Mouse (Mus musculus): Measurements from ENCODE around the gene Slc22a4. TPM values are rescaled to one million over a fixed set of nuclear protein-coding genes. Genes with fewer than 3 reads are reported as not detected.

Slc22a4 gene
- polyA plus RNA-seq, 2 experiments: 24.4 to 34.0 TPM

GRCm38 (mm10) chr11:54062086-54062752 lies 34.3 kb upstream of the Slc22a4 start:
- H3K36me3 ChIP-seq (replicated peaks; ENCODE audit: control insufficient read depth, insufficient read depth, low read depth): no peaks in the 10 kb centered on the region
- H3K27ac ChIP-seq: no peak overlapping the region
- H3K4me1 ChIP-seq (replicated peaks; ENCODE audit: control insufficient read depth in 2 of 2, insufficient read depth in 2 of 2, low read length in 1 of 2): no peaks in the 10 kb centered on the region; a peak in 1 of 4 replicates
- no peak for DNase-seq (ENCODE audit: low read depth in 3 of 3, low spot score in 3 of 3)
- no peak overlapping the region for H3K4me3 ChIP-seq (ENCODE audit: insufficient read depth in 1 of 2, low read depth in 2 of 2, low read length in 2 of 2)
- ATAC-seq (ENCODE audit: insufficient read depth): no peak
- no peaks in the 10 kb centered on the region for H3K9me3 ChIP-seq (ENCODE audit: control insufficient read depth, low read length)
- TF ChIP-seq EP300 (IDR thresholded peaks at IDR 0.05; ENCODE audit: low read depth) (no peak), CTCF (IDR thresholded peaks at IDR 0.05; ENCODE audit: low read depth) (no peak)
- no peak overlapping the region for H3K9ac ChIP-seq (replicated peaks)
- WGBS (ENCODE audit: insufficient replicate concordance): 57% methylated on average over 12 of the region's 12 CpGs
- no peak overlapping the region for H3K4me2 ChIP-seq (ENCODE audit: low read depth)
- peaks cover 8% of the 10 kb centered on the region for H3K27me3 ChIP-seq (ENCODE audit: control insufficient read depth, insufficient read depth, low read length)

- Histone ChIP-seq H3K4me2 (ENCODE audit: low read depth) (no peak overlapping the region), H3K9ac (replicated peaks) (no peak overlapping the region), H3K9me3 (ENCODE audit: control insufficient read depth, low read length) (no peaks in the 10 kb centered on the region), H3K36me3 (replicated peaks; ENCODE audit: control insufficient read depth, insufficient read depth, low read depth) (no peaks in the 10 kb centered on the region), H3K4me3 (ENCODE audit: insufficient read depth in 1 of 2, low read depth in 2 of 2, low read length in 2 of 2) (no peak overlapping the region), H3K27ac (no peak overlapping the region), H3K4me1 (replicated peaks; ENCODE audit: control insufficient read depth in 2 of 2, insufficient read depth in 2 of 2, low read length in 1 of 2) (peaks cover 0 to 3% of the 10 kb centered on the region in 2 experiments; a peak in 1 of 4 replicates), H3K27me3 (ENCODE audit: control insufficient read depth, insufficient read depth, low read length) (no peaks in the 10 kb centered on the region)
- no peak for ATAC-seq (ENCODE audit: insufficient read depth)
- TF ChIP-seq CTCF (IDR thresholded peaks at IDR 0.05; ENCODE audit: low read depth) (no peak), EP300 (IDR thresholded peaks at IDR 0.05; ENCODE audit: low read depth) (no peak)
- no peak for DNase-seq (ENCODE audit: low read depth in 3 of 3, low spot score in 3 of 3)
- WGBS (ENCODE audit: insufficient replicate concordance): 56% methylated on average over 9 of the region's 9 CpGs
Measured at GRCm38 (mm10) chr11:54060316-54060715, 32.4 kb upstream of the Slc22a4 start.

GRCm38 (mm10) chr11:54059526-54059925 lies 31.6 kb upstream of the Slc22a4 start:
- ATAC-seq (ENCODE audit: insufficient read depth) (no peak), DNase-seq (ENCODE audit: low read depth in 3 of 3, low spot score in 3 of 3) (no peak)
- H3K4me3 ChIP-seq (ENCODE audit: insufficient read depth in 1 of 2, low read depth in 2 of 2, low read length in 2 of 2): no peak overlapping the region
- no peaks in the 10 kb centered on the region for H3K27me3 ChIP-seq (ENCODE audit: control insufficient read depth, insufficient read depth, low read length)
- peaks cover 0 to 3% of the 10 kb centered on the region in 2 experiments; a peak in 1 of 4 replicates for H3K4me1 ChIP-seq (replicated peaks; ENCODE audit: control insufficient read depth in 2 of 2, insufficient read depth in 2 of 2, low read length in 1 of 2)
- TF ChIP-seq CTCF (IDR thresholded peaks at IDR 0.05; ENCODE audit: low read depth): no peak
- no peak for TF ChIP-seq EP300 (IDR thresholded peaks at IDR 0.05; ENCODE audit: low read depth)
- 41% methylated on average over 1 of the region's 1 CpGs for WGBS (ENCODE audit: insufficient replicate concordance)
- H3K4me2 ChIP-seq (ENCODE audit: low read depth): no peak overlapping the region
- no peak overlapping the region for H3K9ac ChIP-seq (replicated peaks)
- no peaks in the 10 kb centered on the region for H3K9me3 ChIP-seq (ENCODE audit: control insufficient read depth, low read length)
- H3K36me3 ChIP-seq (replicated peaks; ENCODE audit: control insufficient read depth, insufficient read depth, low read depth): no peaks in the 10 kb centered on the region
- no peak overlapping the region for H3K27ac ChIP-seq

GRCm38 (mm10) chr11:54058643-54059042 lies 30.8 kb upstream of the Slc22a4 start:
- H3K9ac ChIP-seq (replicated peaks): no peak overlapping the region
- DNase-seq (ENCODE audit: low read depth in 3 of 3, low spot score in 3 of 3) (no peak), ATAC-seq (ENCODE audit: insufficient read depth) (no peak)
- peaks cover 0 to 4% of the 10 kb centered on the region in 2 experiments; a peak in 1 of 4 replicates for H3K4me1 ChIP-seq (replicated peaks; ENCODE audit: control insufficient read depth in 2 of 2, insufficient read depth in 2 of 2, low read length in 1 of 2)
- TF ChIP-seq EP300 (IDR thresholded peaks at IDR 0.05; ENCODE audit: low read depth): no peak
- no peak for TF ChIP-seq CTCF (IDR thresholded peaks at IDR 0.05; ENCODE audit: low read depth)
- H3K36me3 ChIP-seq (replicated peaks; ENCODE audit: control insufficient read depth, insufficient read depth, low read depth): no peaks in the 10 kb centered on the region
- H3K4me3 ChIP-seq (ENCODE audit: insufficient read depth in 1 of 2, low read depth in 2 of 2, low read length in 2 of 2): no peak overlapping the region
- no peak overlapping the region for H3K27ac ChIP-seq
- H3K27me3 ChIP-seq (ENCODE audit: control insufficient read depth, insufficient read depth, low read length): no peaks in the 10 kb centered on the region
- 40% methylated on average over 6 of the region's 6 CpGs for WGBS (ENCODE audit: insufficient replicate concordance)
- no peaks in the 10 kb centered on the region for H3K9me3 ChIP-seq (ENCODE audit: control insufficient read depth, low read length)
- H3K4me2 ChIP-seq (ENCODE audit: low read depth): no peak overlapping the region

GRCm38 (mm10) chr11:54058056-54058617 lies 30.2 kb upstream of the Slc22a4 start:
- Histone ChIP-seq H3K9me3 (ENCODE audit: control insufficient read depth, low read length) (no peaks in the 10 kb centered on the region), H3K36me3 (replicated peaks; ENCODE audit: control insufficient read depth, insufficient read depth, low read depth) (no peaks in the 10 kb centered on the region), H3K4me3 (ENCODE audit: insufficient read depth in 1 of 2, low read depth in 2 of 2, low read length in 2 of 2) (no peak overlapping the region), H3K4me1 (replicated peaks; ENCODE audit: control insufficient read depth in 2 of 2, insufficient read depth in 2 of 2, low read length in 1 of 2) (peaks cover 0 to 9% of the 10 kb centered on the region in 2 experiments; a peak in 3 of 4 replicates), H3K9ac (replicated peaks) (no peak overlapping the region), H3K27ac (no peak overlapping the region), H3K4me2 (ENCODE audit: low read depth) (no peak overlapping the region), H3K27me3 (ENCODE audit: control insufficient read depth, insufficient read depth, low read length) (no peaks in the 10 kb centered on the region)
- DNase-seq (ENCODE audit: low read depth in 3 of 3, low spot score in 3 of 3) (no peak), ATAC-seq (ENCODE audit: insufficient read depth) (no peak)
- WGBS (ENCODE audit: insufficient replicate concordance): 61% methylated on average over 10 of the region's 10 CpGs
- TF ChIP-seq EP300 (IDR thresholded peaks at IDR 0.05; ENCODE audit: low read depth): no peak
- no peak for TF ChIP-seq CTCF (IDR thresholded peaks at IDR 0.05; ENCODE audit: low read depth)
